Mouse (Mus musculus) skeletal muscle tissue, postnatal 0 days (tissue): ENCODE data around the gene Mgat4e. TPM values are rescaled to one million over a fixed set of nuclear protein-coding genes. Genes with fewer than 3 reads are reported as not detected.

Experiments
- polyA plus RNA-seq: library from polyadenylated mRNA; unstranded; fragments of >200 nt; fragmentation: Nextera tagmentation; extraction: Ambion mirVana; gene quantifications from 2 replicates; pipeline ENCODE4 v1.2.1, GENCODE M21; 2015

The Mgat4e gene
- polyA plus RNA-seq = not detected in 2 replicates

GRCm38 (mm10) chr1:134549632-134550132 lies at the start of gene Mgat4e:
Gene Mgat4e (minus strand): TSS chr1:134549682.

GRCm38 (mm10) chr1:134559976-134560375 lies 10.5 kb upstream of the Mgat4e start, which contains the start of gene Kdm5b:
Gene Kdm5b (plus strand): TSS chr1:134560171.

GRCm38 (mm10) chr1:134494428-134495215 lies 54.9 kb downstream of the Mgat4e start, which contains the start of gene Rabif:
Gene Rabif (plus strand): TSS chr1:134494648.

Other genes starting within 250 kb of the Mgat4e start
- 14.6 and 17.4 TPM in 2 replicates for gene Ppfia4, start 216.8 kb downstream of the Mgat4e start, polyA plus RNA-seq
- gene Tmem183a, start 187.7 kb downstream of the Mgat4e start, polyA plus RNA-seq = 27.1 and 34.4 TPM in 2 replicates
- gene 4933406M09Rik, start 163.7 kb downstream of the Mgat4e start, polyA plus RNA-seq = not detected in 2 replicates
- 77.3 and 86.6 TPM in 2 replicates for gene Cyb5r1, start 144.1 kb downstream of the Mgat4e start, polyA plus RNA-seq
- gene Adipor1, start 134.3 kb downstream of the Mgat4e start, polyA plus RNA-seq = 106 and 110 TPM in 2 replicates
- gene Klhl12, start 94.2 kb downstream of the Mgat4e start, polyA plus RNA-seq = 9.6 and 11.0 TPM in 2 replicates
- 17.0 and 18.3 TPM in 2 replicates for gene Rabif, start 55.0 kb downstream of the Mgat4e start, polyA plus RNA-seq
- 15.8 and 17.1 TPM in 2 replicates for gene Kdm5b, start 10.5 kb upstream of the Mgat4e start, polyA plus RNA-seq
- gene Syt2, start 97.0 kb upstream of the Mgat4e start, polyA plus RNA-seq = 0.14 and 0.17 TPM in 2 replicates